Mouse (Mus musculus): ENCODE results near the gene Gm21887. TPM values are rescaled to one million over a fixed set of nuclear protein-coding genes. Genes with fewer than 3 reads are reported as not detected.
"Not testable (repeated sequence)": the region's sequence is repeated elsewhere in the genome, so short reads cannot be mapped to it uniquely, and the experiment has no call there.

The Gm21887 gene
- polyA plus RNA-seq, 1 experiment from 2014 or later: 306 TPM

DNA sequence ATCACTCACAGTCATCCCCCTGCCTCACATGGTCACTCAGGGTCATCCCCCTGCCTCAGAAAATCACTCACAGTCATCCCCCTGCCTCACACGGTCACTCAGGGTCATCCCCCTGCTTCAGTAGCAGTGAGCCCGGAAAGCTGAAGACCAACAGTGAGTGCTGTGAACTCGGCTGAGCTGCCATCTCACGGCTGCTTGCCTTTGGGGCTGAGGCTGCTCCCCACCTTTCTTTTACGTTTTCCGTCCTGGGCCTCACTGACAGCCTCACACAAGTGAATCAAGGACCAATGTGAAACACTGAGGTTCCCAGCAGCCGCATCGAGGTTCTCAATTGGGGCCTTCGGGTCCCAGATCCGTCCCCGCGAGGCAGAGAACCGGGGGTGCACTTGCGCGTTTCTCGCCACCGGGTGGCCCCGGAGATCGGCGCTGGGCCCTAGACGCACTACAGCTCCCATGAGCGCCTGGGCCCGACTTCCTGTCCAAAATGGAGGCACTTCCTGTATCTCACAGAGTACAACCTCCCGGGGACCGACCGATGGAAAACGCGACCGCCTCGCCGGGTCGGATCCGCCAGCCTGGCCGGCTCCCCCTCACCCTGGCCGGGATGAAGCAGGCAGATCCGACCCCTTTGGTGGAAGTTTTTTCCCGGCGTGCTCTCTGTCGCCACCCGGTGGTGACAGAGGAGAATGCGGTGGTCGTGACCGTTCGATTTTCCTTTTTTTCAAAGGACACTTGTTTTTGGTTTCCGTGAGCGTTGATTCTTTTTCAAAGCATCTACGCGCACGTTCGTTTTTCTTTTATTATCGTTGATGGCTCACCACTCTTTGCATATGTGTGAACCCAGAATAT is 22.7 kb upstream of the Gm21887 start:
- H3K9me3 ChIP-seq (replicated peaks): peaks cover 81% of the 10 kb centered on the region
- not testable (repeated sequence) for H3K27ac ChIP-seq (replicated peaks)

GRCm38 (mm10) chrX:169987368-169987837 is 22.1 kb upstream of the Gm21887 start:
- not testable (repeated sequence) for H3K4me1 ChIP-seq; H3K4me3 ChIP-seq; H3K27me3 ChIP-seq (ENCODE audit: low read depth, poor library complexity, severe bottlenecking); H3K27ac ChIP-seq (replicated peaks)
- peak; percentile 43 for DNase-seq (ENCODE audit: low spot score)
- peaks cover 72% of the 10 kb centered on the region for H3K36me3 ChIP-seq
- H3K9me3 ChIP-seq (replicated peaks): peaks cover 75% of the 10 kb centered on the region
- WGBS: 87% methylated on average over 28 of the region's 28 CpGs

More for the DNA sequence above, 22.7 kb upstream of the Gm21887 start:
- WGBS: 59% methylated on average over 51 of the region's 51 CpGs
- peaks cover 79% of the 10 kb centered on the region for H3K36me3 ChIP-seq
- not testable (repeated sequence) for H3K4me1 ChIP-seq; H3K27me3 ChIP-seq (ENCODE audit: low read depth, poor library complexity, severe bottlenecking)
- DNase-seq (ENCODE audit: low spot score): peak; percentile 70
- peak overlapping the region; percentile 5 for H3K4me3 ChIP-seq

DNA sequence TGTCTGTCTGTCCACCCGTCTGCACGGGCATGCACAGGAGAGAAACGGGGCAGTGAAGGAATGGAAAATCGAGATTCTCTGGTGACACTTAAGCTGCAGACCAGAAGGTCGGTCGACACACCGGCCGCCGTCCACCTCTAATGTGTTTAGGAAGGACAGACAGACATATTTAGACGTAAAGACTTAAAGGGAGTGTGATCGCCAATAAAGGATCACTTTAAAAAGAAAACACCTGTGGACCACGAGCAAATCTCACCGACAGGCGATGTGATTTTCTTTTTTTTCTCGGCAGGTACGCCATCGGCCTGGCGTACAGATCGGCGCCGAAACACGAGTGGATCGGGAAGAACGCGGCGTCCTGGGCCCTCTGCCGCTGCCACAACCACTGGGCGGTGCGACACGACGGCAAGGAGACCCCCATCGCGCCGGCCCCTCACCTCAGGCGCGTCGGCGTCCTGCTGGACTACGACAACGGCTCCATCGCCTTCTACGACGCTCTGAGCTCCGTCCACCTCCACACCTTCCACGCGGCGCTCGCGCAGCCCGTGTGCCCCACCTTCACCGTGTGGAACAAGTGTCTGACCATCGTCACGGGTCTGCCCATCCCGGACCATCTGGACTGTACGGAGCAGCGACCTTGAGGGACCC is 20.8 kb upstream of the Gm21887 start:
- H3K4me1 ChIP-seq; H3K27ac ChIP-seq (replicated peaks); H3K4me3 ChIP-seq; H3K27me3 ChIP-seq (ENCODE audit: low read depth, poor library complexity, severe bottlenecking): not testable (repeated sequence)
- Histone ChIP-seq H3K9me3 (replicated peaks) (peaks cover 62% of the 10 kb centered on the region), H3K36me3 (peaks cover 59% of the 10 kb centered on the region)
- WGBS: 92% methylated on average over 56 of the region's 56 CpGs
- DNase-seq (ENCODE audit: low spot score): peak; percentile 44

DNA sequence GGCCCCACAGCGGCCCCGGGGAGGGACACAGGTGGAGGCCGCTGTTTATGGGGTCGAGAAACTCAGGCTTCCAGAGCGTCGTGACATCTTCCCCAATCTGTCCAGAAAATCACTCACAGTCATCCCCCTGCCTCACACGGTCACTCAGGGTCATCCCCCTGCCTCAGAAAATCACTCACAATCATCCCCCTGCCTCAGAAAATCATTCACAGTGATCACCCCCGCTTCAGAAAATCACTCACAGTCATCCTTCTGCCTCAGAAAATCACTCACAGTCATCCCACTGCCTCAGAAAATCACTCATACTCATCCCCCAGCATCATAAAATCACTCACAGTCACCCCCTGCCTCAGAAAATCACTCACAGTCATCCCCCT is 20.3 kb upstream of the Gm21887 start:
- not testable (repeated sequence) for H3K27ac ChIP-seq (replicated peaks); DNase-seq (ENCODE audit: low spot score); H3K4me3 ChIP-seq; H3K4me1 ChIP-seq; H3K27me3 ChIP-seq (ENCODE audit: low read depth, poor library complexity, severe bottlenecking)
- Histone ChIP-seq H3K36me3 (peaks cover 54% of the 10 kb centered on the region), H3K9me3 (replicated peaks) (peaks cover 57% of the 10 kb centered on the region)
- WGBS: 86% methylated on average over 8 of the region's 8 CpGs

DNA sequence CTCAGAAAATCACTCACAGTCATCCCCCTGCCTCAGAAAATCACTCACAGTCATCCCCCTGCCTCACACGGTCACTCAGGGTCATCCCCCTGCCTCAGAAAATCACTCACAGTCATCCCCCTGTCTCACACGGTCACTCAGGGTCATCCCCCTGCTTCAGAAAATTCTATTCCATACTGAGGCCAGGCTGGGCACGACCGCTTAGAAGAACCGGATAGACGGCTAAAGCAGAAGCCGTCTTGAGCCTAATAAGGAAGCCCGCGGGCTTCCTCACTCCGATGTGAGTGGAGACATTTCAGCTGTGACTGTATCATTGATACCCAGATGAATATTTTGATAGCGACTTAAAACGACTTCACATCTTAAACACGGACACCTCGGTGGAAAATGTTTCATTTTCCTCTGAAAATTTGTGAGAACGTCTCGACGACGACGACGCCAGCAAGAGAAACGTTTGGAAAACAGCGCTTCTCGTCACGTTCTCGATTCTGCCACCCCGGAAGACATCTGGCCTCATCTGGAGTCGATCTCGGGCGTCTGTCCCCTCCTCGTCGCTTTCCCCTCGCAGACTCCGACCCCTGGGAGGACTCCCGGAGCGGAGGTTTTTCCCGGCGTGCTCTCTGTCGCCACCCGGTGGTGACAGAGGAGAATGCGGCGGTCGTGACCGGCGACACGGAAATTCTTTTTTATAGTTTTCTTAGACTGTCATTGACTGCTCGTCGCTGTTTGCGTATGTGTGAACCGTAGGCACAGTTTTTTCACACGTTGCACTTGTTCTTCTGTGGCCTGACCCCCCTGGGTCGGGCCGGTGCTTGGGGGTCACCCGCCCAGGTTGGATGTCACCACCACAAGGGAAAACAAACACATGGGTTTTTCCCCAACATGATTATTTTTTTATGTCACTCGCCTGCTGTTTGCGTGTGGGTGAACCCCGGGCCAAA is 19.5 kb upstream of the Gm21887 start:
- Histone ChIP-seq H3K36me3 (peaks cover 47% of the 10 kb centered on the region), H3K9me3 (replicated peaks) (peaks cover 49% of the 10 kb centered on the region)
- not testable (repeated sequence) for H3K27ac ChIP-seq (replicated peaks); H3K4me1 ChIP-seq; H3K27me3 ChIP-seq (ENCODE audit: low read depth, poor library complexity, severe bottlenecking); H3K4me3 ChIP-seq
- WGBS: 79% methylated on average over 56 of the region's 56 CpGs
- peak; percentile 50 for DNase-seq (ENCODE audit: low spot score)

- 17% methylated on average over 14 of the region's 28 CpGs for WGBS
These were observed 18.2 kb upstream of the Gm21887 start for GRCm38 (mm10) chrX:169991128-169991873.

GRCm38 (mm10) chrX:169992086-169992930 is 17.2 kb upstream of the Gm21887 start:
- not testable (repeated sequence) for H3K4me3 ChIP-seq; H3K27me3 ChIP-seq (ENCODE audit: low read depth, poor library complexity, severe bottlenecking); H3K4me1 ChIP-seq; H3K27ac ChIP-seq (replicated peaks)
- peak; percentile 13 for DNase-seq (ENCODE audit: low spot score)
- peaks cover 30% of the 10 kb centered on the region for H3K9me3 ChIP-seq (replicated peaks)
- 31% methylated on average over 9 of the region's 15 CpGs for WGBS
- H3K36me3 ChIP-seq: peaks cover 30% of the 10 kb centered on the region

More at GRCm38 (mm10) chrX:169991128-169991873, 18.2 kb upstream of the Gm21887 start:
- not testable (repeated sequence) for H3K27me3 ChIP-seq (ENCODE audit: low read depth, poor library complexity, severe bottlenecking); H3K27ac ChIP-seq (replicated peaks); H3K4me3 ChIP-seq; H3K4me1 ChIP-seq
- Histone ChIP-seq H3K36me3 (peaks cover 37% of the 10 kb centered on the region), H3K9me3 (replicated peaks) (peaks cover 39% of the 10 kb centered on the region)
- peak; percentile 12 for DNase-seq (ENCODE audit: low spot score)

DNA sequence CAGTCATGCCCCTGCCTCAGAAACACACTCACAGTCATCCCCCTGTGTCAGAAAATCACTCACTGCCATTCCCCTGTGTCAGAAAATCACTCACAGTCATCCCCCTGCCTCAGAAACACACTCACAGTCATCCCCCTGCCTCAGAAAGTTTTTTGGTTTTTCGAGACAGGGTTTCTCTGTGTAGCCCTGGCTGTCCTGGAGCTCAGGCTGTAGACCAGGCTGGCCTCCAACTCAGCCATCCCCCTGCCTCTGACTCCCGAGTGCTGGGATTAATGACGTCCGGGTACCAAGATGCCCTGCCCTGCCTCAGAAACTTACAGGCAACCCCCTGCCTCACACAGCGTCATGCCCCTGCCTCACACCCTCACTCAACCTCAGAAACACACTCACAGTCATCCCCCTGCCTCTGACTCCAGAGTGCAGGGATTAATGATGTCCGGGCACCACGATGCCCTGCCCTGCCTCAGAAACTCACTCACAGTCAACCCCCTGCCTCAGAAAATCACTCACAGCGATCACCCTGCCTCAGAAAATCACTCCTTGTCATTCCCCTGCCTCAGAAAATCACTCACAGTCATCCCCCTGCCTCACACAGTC is 16.4 kb upstream of the Gm21887 start:
- Histone ChIP-seq H3K36me3 (peaks cover 26% of the 10 kb centered on the region), H3K9me3 (replicated peaks) (peaks cover 25% of the 10 kb centered on the region)
- DNase-seq (ENCODE audit: low spot score): peak; percentile 9
- not testable (repeated sequence) for H3K4me1 ChIP-seq; H3K4me3 ChIP-seq; H3K27ac ChIP-seq (replicated peaks); H3K27me3 ChIP-seq (ENCODE audit: low read depth, poor library complexity, severe bottlenecking)
- 27% methylated on average over 3 of the region's 8 CpGs for WGBS

- H3K4me1 ChIP-seq; DNase-seq (ENCODE audit: low spot score): not testable (repeated sequence)
These were observed 15.2 kb upstream of the Gm21887 start for GRCm38 (mm10) chrX:169994011-169994865.

DNA sequence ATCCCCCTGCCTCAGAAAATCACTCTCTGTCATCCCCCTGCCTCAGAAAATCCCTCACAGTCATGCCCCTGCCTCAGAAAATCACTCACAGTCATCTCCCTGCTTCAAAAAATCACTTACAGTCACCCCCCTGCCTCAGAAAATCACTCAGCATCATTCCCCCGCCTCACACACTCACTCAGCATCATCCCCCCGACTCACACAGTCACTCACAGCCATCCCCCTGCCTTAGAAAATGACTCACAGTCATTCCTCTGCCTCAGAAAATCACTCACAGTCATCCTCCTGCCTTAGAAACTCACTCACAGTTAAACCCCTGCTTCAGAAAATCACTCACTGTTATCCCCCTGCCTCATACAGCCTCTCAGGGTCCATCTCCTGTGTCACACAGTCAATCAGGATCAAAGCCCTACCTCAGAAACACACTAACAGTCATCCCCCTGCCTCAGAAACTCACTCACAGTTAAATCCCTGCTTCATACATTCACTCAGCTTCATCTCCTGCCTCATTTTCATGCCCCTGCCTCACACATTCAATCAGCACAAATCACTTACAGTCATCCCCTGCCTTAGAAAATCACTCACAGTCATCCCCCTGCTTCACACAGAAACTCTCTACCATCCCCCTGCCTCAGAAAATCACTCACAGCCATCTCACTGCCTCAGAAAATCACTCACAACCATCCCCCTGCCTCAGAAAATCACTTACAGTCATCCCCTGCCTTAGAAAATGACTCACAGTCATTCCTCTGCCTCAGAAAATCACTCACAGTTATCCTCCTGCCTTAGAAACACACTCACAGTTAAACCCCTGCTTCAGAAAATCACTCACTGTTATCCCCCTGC is 14.4 kb upstream of the Gm21887 start:
- H3K9me3 ChIP-seq (replicated peaks); H3K36me3 ChIP-seq; H3K4me1 ChIP-seq; H3K4me3 ChIP-seq; H3K27me3 ChIP-seq (ENCODE audit: low read depth, poor library complexity, severe bottlenecking); H3K27ac ChIP-seq (replicated peaks): not testable (repeated sequence)
- peak; percentile 43 for DNase-seq (ENCODE audit: low spot score)
- 26% methylated on average over 2 of the region's 2 CpGs for WGBS

More at GRCm38 (mm10) chrX:169994011-169994865, 15.2 kb upstream of the Gm21887 start:
- H3K36me3 ChIP-seq: peaks cover 16% of the 10 kb centered on the region
- not testable (repeated sequence) for H3K4me3 ChIP-seq; H3K27me3 ChIP-seq (ENCODE audit: low read depth, poor library complexity, severe bottlenecking); H3K27ac ChIP-seq (replicated peaks)
- 22% methylated on average over 3 of the region's 33 CpGs for WGBS
- peaks cover 16% of the 10 kb centered on the region for H3K9me3 ChIP-seq (replicated peaks)

All from midbrain, embryonic 10.5 days (tissue).